Mouse (Mus musculus) spleen, adult 10 weeks (tissue): ENCODE data around the gene 4933415A04Rik. TPM values are rescaled to one million over a fixed set of nuclear protein-coding genes. Genes with fewer than 3 reads are reported as not detected.

ENCODE experiments used
- polyA plus RNA-seq: library from polyadenylated mRNA; stranded (reverse); fragments of 350-450 nt; fragmentation: Illumina TruSeq; extraction: RNeasy Lipid Tissue Mini Kit (QIAGEN cat#74804); gene quantifications from one replicate; pipeline ENCODE4 v1.2.3, GENCODE M21; 2015; ENCODE audit warnings: low replicate concordance; ENCODE audit not compliant: insufficient read depth

4933415A04Rik gene
- 0.19 TPM for polyA plus RNA-seq

DNA sequence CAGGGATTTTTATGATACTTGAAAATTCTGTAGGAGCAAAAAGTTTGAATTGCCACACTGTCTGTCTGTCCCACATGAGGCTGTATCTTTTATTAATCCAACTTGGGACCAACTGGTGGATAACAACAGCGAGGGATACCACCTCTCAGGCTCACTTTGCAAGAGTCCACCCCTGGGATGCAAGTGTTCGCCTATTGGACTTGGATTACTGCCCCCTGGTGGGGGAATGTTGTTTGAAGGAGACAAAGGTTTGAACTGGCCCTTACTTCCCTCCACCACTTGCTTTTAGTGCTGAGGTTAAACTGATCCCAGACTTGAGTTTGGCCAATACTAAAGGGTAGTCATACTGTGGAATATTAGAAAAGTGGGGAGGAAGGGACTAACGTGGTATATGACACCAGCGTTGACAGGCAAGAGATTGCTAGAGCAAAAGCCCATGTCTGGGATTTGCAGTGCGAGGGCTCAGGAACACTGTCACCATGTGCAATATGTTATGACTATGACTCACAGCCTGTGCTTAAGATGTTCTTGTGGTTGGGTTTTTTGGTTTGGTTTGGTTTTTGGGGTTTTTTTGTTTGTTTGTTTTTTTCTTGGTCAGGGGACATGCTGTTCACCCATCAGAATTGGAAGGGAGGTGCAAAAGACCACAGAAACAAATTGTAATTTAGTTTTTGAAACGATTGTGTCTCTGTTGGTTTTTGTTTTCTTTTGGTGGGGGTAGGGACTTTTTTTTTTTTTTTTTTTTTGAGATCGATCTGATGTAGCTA lies at the start of gene 4933415A04Rik:
Gene 4933415A04Rik (plus strand): TSS at position 717 of the 767 bp plus-strand sequence.

DNA sequence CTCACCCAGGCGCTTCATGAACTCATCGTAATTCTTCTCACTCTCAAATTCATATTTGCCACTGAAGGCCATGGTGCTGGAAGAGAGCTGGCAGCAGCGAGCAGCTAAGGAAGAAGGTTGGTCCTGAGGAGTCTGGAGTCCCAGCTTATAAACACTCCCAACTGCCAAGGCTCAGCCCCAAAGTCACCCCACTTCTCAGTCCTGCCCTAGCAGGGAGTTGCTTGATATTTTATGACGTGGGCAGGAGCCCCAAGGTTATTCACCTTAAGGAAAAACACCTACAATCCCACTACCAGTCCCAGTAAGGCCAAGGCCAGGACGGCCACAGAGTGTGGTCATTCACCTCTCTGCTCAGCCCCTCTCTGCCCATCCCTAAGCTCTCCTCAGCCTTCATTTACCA lies 14.6 kb downstream of the 4933415A04Rik start, which contains the start of gene Fabp6:
Gene Fabp6 (minus strand): TSS at position 101 of the 400 bp plus-strand sequence.

Other genes starting within 250 kb of the 4933415A04Rik start
- gene Pttg1, start 160.8 kb upstream of the 4933415A04Rik start, polyA plus RNA-seq = 99.9 TPM
- 81.1 TPM for gene Slu7, start 153.3 kb upstream of the 4933415A04Rik start, polyA plus RNA-seq
- gene C1qtnf2, start 112.8 kb upstream of the 4933415A04Rik start, polyA plus RNA-seq = 1.1 TPM
- 0.75 TPM for gene Ccnjl, start 58.3 kb upstream of the 4933415A04Rik start, polyA plus RNA-seq
- not detected for gene Fabp6, start 14.5 kb downstream of the 4933415A04Rik start, polyA plus RNA-seq
- gene Pwwp2a, start 95.0 kb downstream of the 4933415A04Rik start, polyA plus RNA-seq = 62.0 TPM
- gene Ttc1, start 161.0 kb downstream of the 4933415A04Rik start, polyA plus RNA-seq = 50.1 TPM